Mouse (Mus musculus) 416B (cell line): ENCODE data around the gene Krt25.

Experiments used
- DNase-seq: peaks from one replicate; pipeline ENCODE4 v3.0.0; 2011; ENCODE audit warnings: low read depth

The Krt25 gene

GRCm38 (mm10) chr11:99322851-99323250, at the start of gene Krt25:
Gene Krt25, minus strand, starts transcription at chr11:99322951.
- DNase-seq, result no peak

GRCm38 (mm10) chr11:99369853-99370451, 47.2 kb upstream of the Krt25 start:
- peak; percentile 80 for DNase-seq

- peak; percentile 16 for DNase-seq
Measured at GRCm38 (mm10) chr11:99369229-99369628, 46.5 kb upstream of the Krt25 start.

- DNase-seq, result peak; percentile 18
Measured at GRCm38 (mm10) chr11:99366791-99367190, 44.0 kb upstream of the Krt25 start.

GRCm38 (mm10) chr11:99364412-99364811, 41.7 kb upstream of the Krt25 start:
- peak; percentile 31 for DNase-seq

GRCm38 (mm10) chr11:99361423-99361822, 38.7 kb upstream of the Krt25 start:
- DNase-seq, result no peak

- DNase-seq, result no peak
Measured at GRCm38 (mm10) chr11:99351004-99351403, 28.3 kb upstream of the Krt25 start, which contains the start of gene Krt27. Gene Krt27, minus strand, starts transcription at chr11:99351104.

- no peak for DNase-seq
Measured at GRCm38 (mm10) chr11:99339299-99339847, 16.6 kb upstream of the Krt25 start.

- no peak for DNase-seq
Measured at GRCm38 (mm10) chr11:99337866-99338265, 15.1 kb upstream of the Krt25 start, which contains the start of gene Krt26. Gene Krt26, minus strand, starts transcription at chr11:99337966.

- DNase-seq, result no peak
Measured at GRCm38 (mm10) chr11:99333426-99333825, 10.7 kb upstream of the Krt25 start.

- no peak for DNase-seq
Measured at GRCm38 (mm10) chr11:99329655-99330054, 6.9 kb upstream of the Krt25 start.

GRCm38 (mm10) chr11:99321094-99321493, 1.7 kb downstream of the Krt25 start:
- no peak for DNase-seq

GRCm38 (mm10) chr11:99319127-99319526, 3.6 kb downstream of the Krt25 start:
- no peak for DNase-seq

GRCm38 (mm10) chr11:99316543-99316942, 6.2 kb downstream of the Krt25 start:
- no peak for DNase-seq

GRCm38 (mm10) chr11:99314594-99314993, 8.2 kb downstream of the Krt25 start:
- no peak for DNase-seq

- peak; percentile 72 for DNase-seq
Measured at GRCm38 (mm10) chr11:99310882-99311281, 11.9 kb downstream of the Krt25 start.

- DNase-seq, result peak; percentile 82
Measured at GRCm38 (mm10) chr11:99307579-99307978, 15.2 kb downstream of the Krt25 start.

GRCm38 (mm10) chr11:99295039-99295438, 27.7 kb downstream of the Krt25 start:
- DNase-seq, result peak; percentile 19

- peak; percentile 57 for DNase-seq
Measured at GRCm38 (mm10) chr11:99292846-99293245, 29.9 kb downstream of the Krt25 start.

- no peak for DNase-seq
Measured at GRCm38 (mm10) chr11:99284833-99285312, 37.9 kb downstream of the Krt25 start, which contains the start of gene Krt24. Gene Krt24, minus strand, starts transcription at chr11:99285262.

GRCm38 (mm10) chr11:99284011-99284410, 38.7 kb downstream of the Krt25 start:
- DNase-seq, result no peak

GRCm38 (mm10) chr11:99283334-99283733, 39.4 kb downstream of the Krt25 start:
- DNase-seq, result peak; percentile 13

GRCm38 (mm10) chr11:99281116-99281515, 41.6 kb downstream of the Krt25 start:
- no peak for DNase-seq

- DNase-seq, result no peak
Measured at GRCm38 (mm10) chr11:99279986-99280385, 42.8 kb downstream of the Krt25 start.
